Mouse (Mus musculus): ENCODE data around the gene Dsp. TPM values are rescaled to one million over a fixed set of nuclear protein-coding genes. Genes with fewer than 3 reads are reported as not detected.
A peak's percentile ranks its signal among the peaks of the same experiment; 100 is the strongest.

Dsp gene
- total and polyA plus RNA-seq, 3 experiments, result 0.17 TPM; not detected in 2

DNA sequence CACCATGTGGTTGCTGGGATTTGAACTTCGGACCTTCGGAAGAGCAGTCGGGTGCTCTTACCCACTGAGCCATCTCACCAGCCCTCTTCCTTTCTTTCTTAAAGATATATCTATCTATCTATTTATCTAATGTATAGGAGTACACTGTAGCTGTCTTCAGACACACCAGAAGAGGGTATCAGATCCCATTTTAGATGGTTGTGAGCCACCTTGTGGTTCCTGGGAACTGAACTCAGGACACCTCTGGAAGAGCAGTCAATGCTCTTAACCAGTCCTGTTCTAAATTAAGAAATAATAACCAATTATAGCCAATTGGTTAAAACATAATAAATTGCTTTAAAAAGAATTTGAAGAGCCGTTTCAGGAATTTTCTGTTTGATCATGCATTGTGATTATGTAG, 53.1 kb downstream of the Dsp start:
- in situ Hi-C loops (cut with MboI; ENCODE audit: low pct_ligation_motif_present, low pct_unique_long_range_greater_than_20kb, low sequenced_read_pairs), result loop anchor here (25.0 kb wide), 1 partner anchor 383 kb away; no protein-coding TSS in a partner anchor
- Histone ChIP-seq H3K79me2 (replicated peaks; ENCODE audit: control insufficient read depth, extremely low read depth, insufficient read depth, poor library complexity, severe bottlenecking) (peaks cover 43% of the 10 kb centered on the region), H3K27me3 (replicated peaks) (no peaks in the 10 kb centered on the region), H3K9ac (ENCODE audit: insufficient read depth, low read depth) (no peak overlapping the region), H3K4me1 (ENCODE audit: control insufficient read depth in 1 of 2, insufficient read depth in 2 of 2) (peaks cover 0 to 27% of the 10 kb centered on the region in 2 experiments; a peak in 2 of 4 replicates), H3K36me3 (replicated peaks in 1 of 2; ENCODE audit: control insufficient read depth in 1 of 2, insufficient read depth in 1 of 2, low read length in 1 of 2) (peaks cover 9 to 20% of the 10 kb centered on the region in 2 experiments), H3K4me3 (replicated peaks in 1 of 3; ENCODE audit: low read depth in 2 of 3, low read length in 2 of 3, poor library complexity in 1 of 3) (peak overlapping the region in 2 of 3 experiments; percentile 41 to 77), H3K4me2 (ENCODE audit: insufficient read depth, low read depth, poor library complexity, severe bottlenecking) (peak overlapping the region; percentile 29), H3K9me3 (replicated peaks; ENCODE audit: low read length) (no peaks in the 10 kb centered on the region), H3K27ac (ENCODE audit: insufficient read depth, low read depth) (no peak overlapping the region)
- peak in 1 of 2 experiments; percentile 33; a peak in 2 of 4 replicates for TF ChIP-seq CTCF (conservative IDR thresholded peaks at IDR 0.05 in 1 of 2, IDR thresholded peaks at IDR 0.05 in 1 of 2; ENCODE audit: low read depth in 2 of 2, low read length in 2 of 2)
- TF ChIP-seq MXI1 (IDR thresholded peaks at IDR 0.05; ENCODE audit: low read depth, low read length), result no peak
- no peak for TF ChIP-seq IRF4 (IDR thresholded peaks at IDR 0.05; ENCODE audit: low read depth, low read length)
- TF ChIP-seq TBP (conservative IDR thresholded peaks at IDR 0.05; ENCODE audit: low read depth, low read length), result no peak
- dilution Hi-C loops (cut with MboI; ENCODE audit: extremely low pct_ligation_motif_present, extremely low pct_unique_long_range_greater_than_20kb, low sequenced_read_pairs), result no loop called here
- peak; percentile 32 for DNase-seq (ENCODE audit: extremely low read depth)

DNA sequence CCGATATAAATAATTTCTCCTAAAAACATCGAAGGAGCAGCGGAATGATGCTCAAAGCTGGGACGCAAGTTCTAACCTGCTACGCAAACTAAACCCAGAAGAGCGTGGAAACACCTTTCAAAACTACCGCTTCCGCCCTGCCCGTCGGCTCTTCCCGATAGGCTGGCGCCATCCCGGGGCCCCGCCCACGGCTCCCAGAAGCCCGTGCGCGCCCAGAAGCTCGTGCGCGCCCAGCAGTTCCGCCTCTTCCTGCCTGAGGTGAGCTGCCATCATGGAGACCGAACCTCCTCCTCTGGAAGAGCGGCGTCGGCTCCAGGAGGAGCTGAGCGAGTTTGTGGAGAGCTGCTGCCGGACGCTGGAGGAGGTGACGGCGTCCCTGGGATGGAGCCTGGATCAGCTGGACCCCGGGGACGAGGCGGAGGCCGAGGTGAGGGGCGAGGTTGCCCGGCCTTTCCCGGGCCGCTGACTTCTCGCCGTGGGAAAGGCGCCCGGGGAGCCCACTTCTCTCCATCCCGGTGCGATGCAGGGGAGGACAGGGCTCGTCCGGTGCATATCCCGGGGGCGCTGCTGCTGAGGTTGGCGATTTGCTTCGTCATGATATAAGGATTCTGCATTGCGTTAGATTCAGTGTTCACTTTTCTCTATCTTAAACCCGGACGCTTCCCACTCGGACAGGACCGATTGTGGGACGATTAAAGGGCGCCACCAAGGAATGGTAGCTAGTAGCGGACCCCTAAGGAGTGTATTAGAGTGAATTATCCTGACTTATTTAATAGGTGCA, 53.8 kb downstream of the Dsp start, which contains the start of gene Snrnp48:
Gene Snrnp48, plus strand, starts transcription at position 237 of the 781 bp plus-strand sequence.
- Histone ChIP-seq H3K4me2 (ENCODE audit: insufficient read depth, low read depth, poor library complexity, severe bottlenecking) (peak within 1 kb of the TSS; percentile 68), H3K9ac (ENCODE audit: insufficient read depth, low read depth) (peak within 1 kb of the TSS; percentile 53), H3K79me2 (replicated peaks; ENCODE audit: control insufficient read depth, extremely low read depth, insufficient read depth, poor library complexity, severe bottlenecking) (peaks cover 49% of the 10 kb centered on the region), H3K36me3 (replicated peaks in 1 of 2; ENCODE audit: control insufficient read depth in 1 of 2, insufficient read depth in 1 of 2, low read length in 1 of 2) (peaks cover 12 to 27% of the 10 kb centered on the region in 2 experiments), H3K4me1 (ENCODE audit: control insufficient read depth in 1 of 2, insufficient read depth in 2 of 2) (peaks cover 0 to 30% of the 10 kb centered on the region in 2 experiments; a peak in 2 of 4 replicates), H3K27ac (ENCODE audit: insufficient read depth, low read depth) (peak within 1 kb of the TSS; percentile 29; the same call in 1 of the 2 replicates), H3K9me3 (replicated peaks; ENCODE audit: low read length) (no peaks in the 10 kb centered on the region), H3K27me3 (replicated peaks) (no peaks in the 10 kb centered on the region), H3K4me3 (replicated peaks in 1 of 3; ENCODE audit: low read depth in 2 of 3, low read length in 2 of 3, poor library complexity in 1 of 3) (peak within 1 kb of the TSS; percentile 77 to 81 (median 78))
- dilution Hi-C loops (cut with MboI; ENCODE audit: extremely low pct_ligation_motif_present, extremely low pct_unique_long_range_greater_than_20kb, low sequenced_read_pairs) (no loop called here), in situ Hi-C loops (cut with MboI; ENCODE audit: low pct_ligation_motif_present, low pct_unique_long_range_greater_than_20kb, low sequenced_read_pairs) (loop anchor here (25.0 kb wide), 1 partner anchor 382 kb away; no protein-coding TSS in a partner anchor)
- peak; percentile 92 for DNase-seq (ENCODE audit: extremely low read depth)
- TF ChIP-seq MAFK (IDR thresholded peaks at IDR 0.05; ENCODE audit: insufficient replicate concordance, low read length), result no peak
- TF ChIP-seq EP300 (IDR thresholded peaks at IDR 0.05; ENCODE audit: low read length), result no peak
- peak; percentile 76; the same call in 1 of the 2 replicates for TF ChIP-seq KAT2A (IDR thresholded peaks at IDR 0.05; ENCODE audit: insufficient replicate concordance, low read length)
- no peak for TF ChIP-seq ZKSCAN1 (IDR thresholded peaks at IDR 0.05; ENCODE audit: borderline replicate concordance, low read depth, low read length)
- no peak for TF ChIP-seq PAX5 (IDR thresholded peaks at IDR 0.05; ENCODE audit: low read length)
- peak; percentile 26; the same call in 1 of the 2 replicates for TF ChIP-seq MEF2A (IDR thresholded peaks at IDR 0.05; ENCODE audit: borderline replicate concordance, low read depth, low read length)
- peak; percentile 95 for TF ChIP-seq POLR2A (IDR thresholded peaks at IDR 0.05; ENCODE audit: low read depth, low read length)
- peak; percentile 81; the same call in 1 of the 2 replicates for TF ChIP-seq TBP (conservative IDR thresholded peaks at IDR 0.05; ENCODE audit: low read depth, low read length)
- TF ChIP-seq JUN (IDR thresholded peaks at IDR 0.05; ENCODE audit: insufficient read depth, low read depth, low read length), result no peak
- peak; percentile 89 for TF ChIP-seq MAX (IDR thresholded peaks at IDR 0.05; ENCODE audit: low read length)
- TF ChIP-seq POLR2AphosphoS2 (IDR thresholded peaks at IDR 0.05; ENCODE audit: low read depth, low read length), result peak; percentile 89
- no peak; the same call in 1 of the 2 replicates for TF ChIP-seq CHD1 (IDR thresholded peaks at IDR 0.05; ENCODE audit: low read depth, low read length)
- TF ChIP-seq ZMIZ1 (IDR thresholded peaks at IDR 0.05; ENCODE audit: low read depth, low read length), result peak; percentile 87
- no peak for TF ChIP-seq USF2 (conservative IDR thresholded peaks at IDR 0.05; ENCODE audit: low read depth, low read length)
- no peak for TF ChIP-seq ZNF384 (IDR thresholded peaks at IDR 0.05; ENCODE audit: low read depth, low read length)
- TF ChIP-seq MXI1 (IDR thresholded peaks at IDR 0.05; ENCODE audit: low read depth, low read length), result peak; percentile 94
- TF ChIP-seq ZC3H11A (IDR thresholded peaks at IDR 0.05; ENCODE audit: low read depth, low read length), result no peak
- no peak for TF ChIP-seq MAZ (IDR thresholded peaks at IDR 0.05; ENCODE audit: low read depth, low read length)
- peak; percentile 96 for TF ChIP-seq SIN3A (IDR thresholded peaks at IDR 0.05; ENCODE audit: low read length)
- TF ChIP-seq NELFE (IDR thresholded peaks at IDR 0.05; ENCODE audit: low read depth, low read length), result peak; percentile 92
- no peak for TF ChIP-seq USF1 (IDR thresholded peaks at IDR 0.05; ENCODE audit: low read depth, low read length)
- peak; percentile 58 for TF ChIP-seq IRF4 (IDR thresholded peaks at IDR 0.05; ENCODE audit: low read depth, low read length)
- peak; percentile 68 for TF ChIP-seq BHLHE40 (IDR thresholded peaks at IDR 0.05; ENCODE audit: low read depth, low read length)
- no peak for TF ChIP-seq CTCF (conservative IDR thresholded peaks at IDR 0.05 in 1 of 2, IDR thresholded peaks at IDR 0.05 in 1 of 2; ENCODE audit: low read depth in 2 of 2, low read length in 2 of 2)
- 0 out of 2 replicates have a peak, but pooled peaks have one; percentile 33 for TF ChIP-seq RCOR1 (conservative IDR thresholded peaks at IDR 0.05; ENCODE audit: low read depth, low read length)
- peak; percentile 87 for TF ChIP-seq HCFC1 (IDR thresholded peaks at IDR 0.05; ENCODE audit: low read depth, low read length)
- no peak for TF ChIP-seq GABPA (IDR thresholded peaks at IDR 0.05; ENCODE audit: insufficient replicate concordance, low read depth, low read length)
- TF ChIP-seq TCF12 (IDR thresholded peaks at IDR 0.05; ENCODE audit: low read depth, low read length), result peak; percentile 83
- no peak for TF ChIP-seq SMC3 (IDR thresholded peaks at IDR 0.05; ENCODE audit: low read depth, low read length)
- no peak for TF ChIP-seq JUND (conservative IDR thresholded peaks at IDR 0.05; ENCODE audit: low read depth, low read length)

All from CH12.LX (cell line).